Mouse (Mus musculus) MEL (cell line): ENCODE results near the gene Pcdh9.

Experiments used
- SIN3A ChIP-seq: IDR thresholded peaks from 2 replicates; pipeline ENCODE4 v1.6.1; 2012; ENCODE audit warnings: low read length, improper control_type of control experiment, inconsistent platforms
- TBP ChIP-seq: IDR thresholded peaks from 2 replicates; pipeline ENCODE4 v1.8.0; 2011; ENCODE audit warnings: low read depth, low read length, improper control_type of control experiment

DNA sequence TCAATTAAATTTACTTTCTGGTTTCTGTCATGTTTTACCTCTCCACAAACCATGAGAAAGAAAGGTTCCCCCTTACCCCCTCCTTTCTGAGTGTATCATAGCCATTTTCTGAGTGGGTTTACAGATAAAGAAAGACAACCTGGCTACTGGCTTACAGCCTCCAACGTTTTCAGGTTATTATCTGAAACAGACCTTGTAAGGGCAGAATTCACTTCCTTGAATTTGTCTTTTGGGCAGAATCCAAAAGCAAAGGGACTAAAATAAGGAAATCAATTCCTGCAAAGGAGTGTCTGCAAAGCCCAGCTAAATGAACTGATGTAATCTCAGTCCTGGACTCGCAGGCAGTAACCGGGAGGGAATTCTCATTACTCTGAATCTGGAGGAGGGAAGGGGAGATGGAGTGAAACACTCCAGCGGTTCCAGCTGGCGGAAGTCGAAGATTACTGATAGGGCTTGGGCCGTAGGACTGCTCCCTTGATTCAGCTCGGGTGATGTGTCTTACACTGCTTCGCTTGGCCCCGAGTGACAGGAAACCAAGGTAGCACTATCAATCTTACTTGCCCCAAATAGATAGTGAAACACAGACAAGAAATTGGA lies 156.3 kb downstream of the Pcdh9 start:
- TF ChIP-seq SIN3A (no peak), TBP (no peak)
